Mouse (Mus musculus): ENCODE data around the gene Glb1l3. TPM values are rescaled to one million over a fixed set of nuclear protein-coding genes. Genes with fewer than 3 reads are reported as not detected.
"Not testable (repeated sequence)": the region's sequence is repeated elsewhere in the genome, so short reads cannot be mapped to it uniquely, and the experiment has no call there.

The Glb1l3 gene
- polyA plus RNA-seq (2016; fragmentation: Nextera tagmentation; extraction: Ambion mirVana): not detected in 2 replicates

GRCm38 (mm10) chr9:26860751-26861150 is at the start of gene Glb1l3:
TSS of gene Glb1l3 (minus strand) at chr9:26860890.
- no peaks in the 10 kb centered on the region for H3K27me3 ChIP-seq
- H3K9ac ChIP-seq: no peak within 1 kb of the TSS
- 82% methylated on average over 5 of the region's 5 CpGs for WGBS
- H3K27ac ChIP-seq: no peak within 1 kb of the TSS
- H3K4me1 ChIP-seq: no peaks in the 10 kb centered on the region
- no peak for ATAC-seq (ENCODE audit: low FRiP score)
- H3K9me3 ChIP-seq (replicated peaks): no peaks in the 10 kb centered on the region
- H3K4me3 ChIP-seq: no peak within 1 kb of the TSS
- no peak within 1 kb of the TSS for H3K4me2 ChIP-seq (replicated peaks)
- H3K36me3 ChIP-seq: no peaks in the 10 kb centered on the region

GRCm38 (mm10) chr9:26869856-26870255 is 9.2 kb upstream of the Glb1l3 start:
- H3K9ac ChIP-seq; H3K27me3 ChIP-seq; H3K4me2 ChIP-seq (replicated peaks); H3K4me1 ChIP-seq; H3K27ac ChIP-seq; H3K4me3 ChIP-seq; ATAC-seq (ENCODE audit: low FRiP score); H3K9me3 ChIP-seq (replicated peaks); H3K36me3 ChIP-seq: not testable (repeated sequence)
- 87% methylated on average over 7 of the region's 7 CpGs for WGBS

- H3K4me2 ChIP-seq (replicated peaks): no peak overlapping the region
- H3K4me3 ChIP-seq: no peak overlapping the region
- WGBS: 90% methylated on average over 3 of the region's 3 CpGs
- H3K36me3 ChIP-seq: no peaks in the 10 kb centered on the region
- H3K27me3 ChIP-seq: no peaks in the 10 kb centered on the region
- no peaks in the 10 kb centered on the region for H3K9me3 ChIP-seq (replicated peaks)
- no peaks in the 10 kb centered on the region for H3K4me1 ChIP-seq
- no peak overlapping the region for H3K9ac ChIP-seq
- no peak overlapping the region for H3K27ac ChIP-seq
- ATAC-seq (ENCODE audit: low FRiP score): no peak
Observed at GRCm38 (mm10) chr9:26831089-26831488, 29.6 kb downstream of the Glb1l3 start.

- Histone ChIP-seq H3K36me3 (no peaks in the 10 kb centered on the region), H3K9me3 (replicated peaks) (no peaks in the 10 kb centered on the region), H3K4me1 (no peaks in the 10 kb centered on the region), H3K27me3 (no peaks in the 10 kb centered on the region), H3K4me3 (no peak overlapping the region), H3K4me2 (replicated peaks) (no peak overlapping the region), H3K27ac (no peak overlapping the region), H3K9ac (no peak overlapping the region)
- ATAC-seq (ENCODE audit: low FRiP score): no peak
- 75% methylated on average over 1 of the region's 1 CpGs for WGBS
Observed at GRCm38 (mm10) chr9:26819942-26820341, 40.7 kb downstream of the Glb1l3 start.

GRCm38 (mm10) chr9:26808735-26809134 is 52.0 kb downstream of the Glb1l3 start:
- no peak overlapping the region for H3K4me3 ChIP-seq
- no peak for ATAC-seq (ENCODE audit: low FRiP score)
- no peaks in the 10 kb centered on the region for H3K36me3 ChIP-seq
- no peaks in the 10 kb centered on the region for H3K27me3 ChIP-seq
- H3K9ac ChIP-seq: no peak overlapping the region
- H3K9me3 ChIP-seq (replicated peaks): no peaks in the 10 kb centered on the region
- WGBS: 90% methylated on average over 2 of the region's 2 CpGs
- peaks cover 9% of the 10 kb centered on the region for H3K4me1 ChIP-seq
- H3K4me2 ChIP-seq (replicated peaks): no peak overlapping the region
- no peak overlapping the region for H3K27ac ChIP-seq

GRCm38 (mm10) chr9:26805935-26806666 is 54.6 kb downstream of the Glb1l3 start, which contains the start of gene Glb1l2:
TSS of gene Glb1l2 (minus strand) at chr9:26806468.
- no peak within 1 kb of the TSS for H3K27ac ChIP-seq
- WGBS: under 1% methylated on average over 33 of the region's 33 CpGs
- ATAC-seq (ENCODE audit: low FRiP score): peak; percentile 100

GRCm38 (mm10) chr9:26804321-26804720 is 56.4 kb downstream of the Glb1l3 start:
- Histone ChIP-seq H3K9ac (no peak overlapping the region), H3K4me1 (peaks cover 9% of the 10 kb centered on the region), H3K27ac (no peak overlapping the region), H3K4me3 (no peak overlapping the region), H3K4me2 (replicated peaks) (no peak overlapping the region), H3K9me3 (replicated peaks) (no peaks in the 10 kb centered on the region), H3K36me3 (no peaks in the 10 kb centered on the region), H3K27me3 (no peaks in the 10 kb centered on the region)
- no peak for ATAC-seq (ENCODE audit: low FRiP score)

More at GRCm38 (mm10) chr9:26805935-26806666, 54.6 kb downstream of the Glb1l3 start, which contains the start of gene Glb1l2:
- Histone ChIP-seq H3K9ac (peak within 1 kb of the TSS; percentile 53), H3K4me2 (replicated peaks) (peak within 1 kb of the TSS; percentile 85), H3K27me3 (no peaks in the 10 kb centered on the region), H3K36me3 (no peaks in the 10 kb centered on the region), H3K4me3 (peak within 1 kb of the TSS; percentile 50), H3K4me1 (peaks cover 9% of the 10 kb centered on the region), H3K9me3 (replicated peaks) (no peaks in the 10 kb centered on the region)

- no peaks in the 10 kb centered on the region for H3K36me3 ChIP-seq
- H3K4me3 ChIP-seq: no peak overlapping the region
- no peak overlapping the region for H3K27ac ChIP-seq
- no peaks in the 10 kb centered on the region for H3K9me3 ChIP-seq (replicated peaks)
- H3K4me2 ChIP-seq (replicated peaks): no peak overlapping the region
- 89% methylated on average over 2 of the region's 2 CpGs for WGBS
- no peak overlapping the region for H3K9ac ChIP-seq
- no peaks in the 10 kb centered on the region for H3K27me3 ChIP-seq
- ATAC-seq (ENCODE audit: low FRiP score): no peak
- no peaks in the 10 kb centered on the region for H3K4me1 ChIP-seq
Observed at GRCm38 (mm10) chr9:26800357-26800756, 60.3 kb downstream of the Glb1l3 start.

GRCm38 (mm10) chr9:26798731-26799130 is 62.0 kb downstream of the Glb1l3 start:
- H3K27me3 ChIP-seq: no peaks in the 10 kb centered on the region
- no peaks in the 10 kb centered on the region for H3K4me1 ChIP-seq
- no peak overlapping the region for H3K4me2 ChIP-seq (replicated peaks)
- H3K9me3 ChIP-seq (replicated peaks): no peaks in the 10 kb centered on the region
- 76% methylated on average over 1 of the region's 1 CpGs for WGBS
- H3K36me3 ChIP-seq: no peaks in the 10 kb centered on the region
- no peak overlapping the region for H3K27ac ChIP-seq
- ATAC-seq (ENCODE audit: low FRiP score): no peak
- no peak overlapping the region for H3K4me3 ChIP-seq
- H3K9ac ChIP-seq: no peak overlapping the region

GRCm38 (mm10) chr9:26798205-26798604 is 62.5 kb downstream of the Glb1l3 start:
- Histone ChIP-seq H3K9me3 (replicated peaks) (no peaks in the 10 kb centered on the region), H3K27me3 (no peaks in the 10 kb centered on the region), H3K36me3 (no peaks in the 10 kb centered on the region), H3K4me3 (no peak overlapping the region), H3K9ac (no peak overlapping the region), H3K4me2 (replicated peaks) (no peak overlapping the region), H3K4me1 (no peaks in the 10 kb centered on the region), H3K27ac (no peak overlapping the region)
- no peak for ATAC-seq (ENCODE audit: low FRiP score)
- 91% methylated on average over 3 of the region's 3 CpGs for WGBS

- no peaks in the 10 kb centered on the region for H3K27me3 ChIP-seq
- WGBS: 72% methylated on average over 3 of the region's 3 CpGs
- no peak overlapping the region for H3K9ac ChIP-seq
- H3K27ac ChIP-seq: no peak overlapping the region
- no peak overlapping the region for H3K4me2 ChIP-seq (replicated peaks)
- no peaks in the 10 kb centered on the region for H3K9me3 ChIP-seq (replicated peaks)
- ATAC-seq (ENCODE audit: low FRiP score): no peak
- H3K4me3 ChIP-seq: no peak overlapping the region
- no peaks in the 10 kb centered on the region for H3K4me1 ChIP-seq
- no peaks in the 10 kb centered on the region for H3K36me3 ChIP-seq
Observed at GRCm38 (mm10) chr9:26792829-26793228, 67.9 kb downstream of the Glb1l3 start.

- H3K27ac ChIP-seq: no peak overlapping the region
- no peaks in the 10 kb centered on the region for H3K36me3 ChIP-seq
- H3K4me1 ChIP-seq: no peaks in the 10 kb centered on the region
- H3K4me2 ChIP-seq (replicated peaks): no peak overlapping the region
- no peaks in the 10 kb centered on the region for H3K9me3 ChIP-seq (replicated peaks)
- H3K9ac ChIP-seq: no peak overlapping the region
- H3K4me3 ChIP-seq: no peak overlapping the region
- ATAC-seq (ENCODE audit: low FRiP score): peak; percentile 64; the same call in 1 of the 2 replicates
- H3K27me3 ChIP-seq: no peaks in the 10 kb centered on the region
- 65% methylated on average over 7 of the region's 7 CpGs for WGBS
Observed at GRCm38 (mm10) chr9:26783414-26783975, 77.2 kb downstream of the Glb1l3 start.

GRCm38 (mm10) chr9:26778421-26778820 is 82.3 kb downstream of the Glb1l3 start:
- Histone ChIP-seq H3K9ac (no peak overlapping the region), H3K36me3 (no peaks in the 10 kb centered on the region), H3K9me3 (replicated peaks) (no peaks in the 10 kb centered on the region), H3K4me3 (no peak overlapping the region), H3K27me3 (no peaks in the 10 kb centered on the region), H3K4me2 (replicated peaks) (no peak overlapping the region), H3K4me1 (no peaks in the 10 kb centered on the region), H3K27ac (no peak overlapping the region)
- ATAC-seq (ENCODE audit: low FRiP score): no peak
- 87% methylated on average over 7 of the region's 7 CpGs for WGBS
